Mouse (Mus musculus) embryo, embryonic 9.5 days (tissue): Measurements from ENCODE around the gene Tex13a.
A peak's percentile ranks its signal among the peaks of the same experiment; 100 is the strongest.

Experiments used
- DNase-seq: peaks from one replicate; pipeline ENCODE4 v3.0.0-alpha.2; 2017; ENCODE audit errors: extremely low spot score

The Tex13a gene

DNA sequence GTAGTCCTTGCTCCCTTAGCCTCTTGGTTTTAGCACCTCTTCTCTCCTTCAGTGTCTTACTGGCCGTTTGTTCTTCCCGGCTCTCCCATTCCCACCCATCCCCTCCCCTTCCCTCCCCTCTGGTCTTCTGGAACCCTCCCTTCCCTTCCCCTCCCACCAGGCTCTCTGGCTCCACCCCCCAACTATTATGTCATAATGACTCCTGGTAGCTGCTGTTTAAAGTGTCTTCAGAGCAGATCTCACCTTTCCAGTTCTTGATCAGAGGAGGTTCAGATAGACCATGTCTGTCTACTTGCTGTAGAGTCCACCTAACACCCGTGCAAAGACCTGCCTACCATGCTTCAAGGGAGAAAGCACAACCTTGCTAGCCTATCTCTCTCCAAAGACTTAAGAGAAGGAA lies at the start of gene Tex13a:
Gene Tex13a (minus strand): TSS at position 101 of the 400 bp plus-strand sequence.
- no peak for DNase-seq

DNA sequence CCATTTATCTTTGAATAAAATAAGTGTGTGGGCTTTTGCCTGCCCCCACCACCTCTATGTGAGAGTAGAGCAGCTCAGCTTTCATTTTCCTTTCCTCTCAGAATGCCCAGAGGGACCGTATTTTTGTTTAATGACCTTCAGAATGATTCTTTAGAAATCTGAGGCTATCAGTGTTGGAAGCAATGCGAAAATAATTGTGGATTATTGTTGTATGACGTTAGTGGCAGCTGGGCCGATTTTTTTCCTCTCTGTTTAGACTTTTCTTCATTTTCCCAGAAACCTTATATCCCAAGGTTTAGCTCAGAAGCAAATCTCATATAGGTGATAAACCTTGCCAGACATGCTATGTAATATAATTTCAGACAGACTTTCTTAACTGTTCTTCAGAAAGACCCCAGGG lies 25.2 kb upstream of the Tex13a start:
- DNase-seq, result no peak

DNA sequence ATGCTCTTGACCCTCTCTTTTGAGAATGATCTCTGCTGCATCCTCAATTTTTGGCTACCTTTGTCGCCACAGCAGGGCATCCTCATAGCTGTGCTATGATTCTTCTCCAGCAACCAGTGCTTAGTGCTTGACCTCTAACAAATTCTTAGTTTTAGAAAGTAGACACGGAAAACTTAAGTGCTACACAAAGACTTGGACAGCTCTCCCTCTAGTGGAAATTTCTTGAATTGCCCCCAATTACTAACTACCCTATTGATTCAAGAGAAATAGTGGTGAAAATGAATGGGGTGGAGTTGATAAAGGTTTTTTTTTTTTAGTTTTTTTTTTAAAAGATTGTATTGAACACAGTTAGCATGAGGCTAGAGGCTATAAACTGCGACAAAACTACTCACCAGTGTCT lies 39.2 kb downstream of the Tex13a start:
- DNase-seq, result peak; percentile 2
